In the genomic region with DNA sequence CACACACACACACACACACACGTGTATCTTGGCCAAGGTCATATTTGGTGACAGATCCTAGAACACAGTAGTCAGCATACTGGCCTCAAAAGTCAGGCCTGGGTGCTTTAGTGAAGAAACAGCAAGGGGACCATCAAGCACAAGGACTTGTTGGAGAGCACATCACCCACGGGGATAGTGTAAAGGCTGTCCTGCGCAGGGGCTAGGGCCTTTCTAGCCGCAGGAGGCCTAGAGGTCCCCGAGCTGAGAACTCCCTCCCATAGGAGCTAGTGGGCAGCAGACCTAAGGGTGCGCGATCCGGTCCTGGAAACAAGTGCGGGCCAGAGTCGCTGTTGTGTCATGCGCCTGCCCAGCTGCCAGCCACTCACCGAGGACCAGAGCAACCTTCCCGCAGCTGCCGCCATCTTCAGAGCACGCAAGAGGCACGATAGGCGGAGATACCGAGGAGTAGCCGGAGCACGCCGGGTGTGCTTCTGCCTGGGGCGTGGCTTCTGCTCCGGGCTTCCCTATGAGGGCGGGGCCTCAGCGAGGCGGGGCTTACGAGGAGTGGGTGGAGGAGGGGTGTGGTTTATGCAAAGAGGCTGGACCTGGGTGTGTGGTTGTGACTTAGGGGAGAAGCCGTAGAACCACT, we compare ENCODE assay signal across 8 mouse cellular contexts. TPM values are rescaled to one million over a fixed set of nuclear protein-coding genes. Genes with fewer than 3 reads are reported as not detected.
DNase-seq lines count a peak whose midpoint lies in the region; ATAC-seq and TF ChIP-seq lines count a peak whose summit lies in the region.

A gene (minus strand): TSS at position 493 of the 631 bp plus-strand sequence.

- TF ChIP-seq POLR2A in cortical plate, adult 2 months (IDR thresholded peaks at IDR 0.05; ENCODE audit: extremely low read depth, insufficient read depth, low read length), result peak; percentile 94

- H3K4me1 ChIP-seq in cortical plate, adult 2 months (ENCODE audit: control insufficient read depth, insufficient read depth, low read length), result 0 out of 2 replicates have a peak, but pooled peaks cover 1% of the 10 kb centered on the region

- peak; percentile 99 for ATAC-seq in activated CD4-positive, CD25-positive, alpha-beta regulatory T cell, adult 4 months
- peak; percentile 96 for ATAC-seq in megakaryocyte progenitor cell, adult 5-6 weeks (replicated peaks; ENCODE audit: poor library complexity)

- H3K4me3 ChIP-seq in cortical plate, adult 2 months (ENCODE audit: insufficient read depth, low read length), result peak within 1 kb of the TSS; percentile 57

- H3K27ac ChIP-seq in cortical plate, adult 2 months (ENCODE audit: insufficient read depth, low read length), result 0 out of 2 replicates have a peak within 1 kb of the TSS, but pooled peaks have one; percentile 14

- peak; percentile 94 for DNase-seq in gastrocnemius, postnatal 10 days
- peak; percentile 97 for DNase-seq in induced T-regulatory cell, adult 2 months (ENCODE audit: low read depth)
- DNase-seq in left cerebral cortex, adult 9 months (ENCODE audit: low spot score in 2 of 2), result peak; percentile 91 to 96
- peak; percentile 90 for DNase-seq in right cerebral cortex, postnatal 14 days
- DNase-seq in urinary bladder, postnatal 36 days (ENCODE audit: low spot score in 2 of 2), result peak; percentile 97 to 98

- no peak for TF ChIP-seq CTCF in cortical plate, adult 2 months (IDR thresholded peaks at IDR 0.05; ENCODE audit: extremely low read depth, insufficient read depth, low read length)

RNA-seq across cellular contexts. Expression of the gene that starts here (rescaled TPM):
- polyA plus RNA-seq in activated CD4-positive, CD25-positive, alpha-beta regulatory T cell, adult 4 months (2017; shearing (Covaris generic)), result 100 to 1,000 TPM; 134 to 141 TPM
- 91.6 and 101 TPM in 2 replicates for polyA plus RNA-seq in cortical plate, adult 2 months (2012; rRNA removed)
- total RNA-seq in gastrocnemius, postnatal 10 days (2021), result 100 to 1,000 TPM; 136 to 154 TPM
- total RNA-seq in megakaryocyte progenitor cell, adult 5-6 weeks (2015), result 147 and 165 TPM in 2 replicates
- total RNA-seq in megakaryocyte progenitor cell, adult 5-6 weeks (2017), result 117 and 123 TPM in 2 replicates

Comparison
In these comparisons a context has a peak if more than half of its experiments do, and no peak if none do; other contexts are left out.
1. Peak in every context shown above with its lines: DNase-seq, ATAC-seq, H3K4me3 ChIP-seq and H3K27ac ChIP-seq.